Comparison of ENCODE assay signal across 8 mouse cellular contexts in the genomic region with DNA sequence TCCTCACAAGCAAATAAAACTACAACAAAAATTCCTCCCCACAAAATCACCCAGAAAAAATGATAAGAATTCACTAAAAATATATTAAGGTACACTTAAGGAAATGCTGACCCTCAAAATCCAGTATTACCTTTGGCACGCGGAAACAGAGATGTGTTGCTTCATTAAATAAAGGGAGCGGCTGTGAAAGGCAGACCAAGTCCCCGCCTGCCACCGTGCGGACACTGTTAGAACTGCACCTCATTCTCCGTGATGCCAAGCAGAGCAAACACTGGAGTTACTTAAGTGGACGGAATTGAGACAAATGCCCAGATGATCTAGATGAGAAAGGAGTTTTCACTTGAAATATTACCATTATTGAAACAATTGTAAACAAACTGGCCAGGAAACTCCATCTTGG.
A peak's percentile ranks its signal among the peaks of the same experiment; 100 is the strongest.
DNase-seq lines count a peak whose midpoint lies in the region; ATAC-seq lines count a peak whose summit lies in the region.

No protein-coding gene starts in this region.

- H3K27ac ChIP-seq in forebrain, embryonic 14.5 days (ENCODE audit: low read depth, low read length): no peak overlapping the region
- H3K27ac ChIP-seq in hindbrain, embryonic 11.5 days (ENCODE audit: low read depth, low read length): no peak overlapping the region

- no peaks in the 10 kb centered on the region for H3K36me3 ChIP-seq in forebrain, embryonic 14.5 days (ENCODE audit: control insufficient read depth, insufficient read depth, low read length)
- no peaks in the 10 kb centered on the region for H3K36me3 ChIP-seq in hindbrain, embryonic 11.5 days (ENCODE audit: control insufficient read depth, insufficient read depth, low read length)

- H3K4me1 ChIP-seq in forebrain, embryonic 14.5 days (ENCODE audit: control insufficient read depth, insufficient read depth, low read length): no peaks in the 10 kb centered on the region
- no peaks in the 10 kb centered on the region for H3K4me1 ChIP-seq in hindbrain, embryonic 11.5 days (replicated peaks; ENCODE audit: control insufficient read depth, insufficient read depth, low read length)

- H3K27me3 ChIP-seq in forebrain, embryonic 14.5 days (replicated peaks; ENCODE audit: control insufficient read depth, insufficient read depth, low read length): no peaks in the 10 kb centered on the region
- no peaks in the 10 kb centered on the region for H3K27me3 ChIP-seq in hindbrain, embryonic 11.5 days (ENCODE audit: control insufficient read depth, insufficient read depth, low read length)

- peak; percentile 71 for DNase-seq in MEL-GATA-1-ER (ENCODE audit: extremely low read depth, low read depth)
- peak; percentile 86 for DNase-seq in forebrain, embryonic 14.5 days (ENCODE audit: low spot score)
- peak; percentile 88 for DNase-seq in hindbrain, embryonic 11.5 days (ENCODE audit: low spot score)
- peak; percentile 93 for DNase-seq in layer of hippocampus, adult 9-10 months (ENCODE audit: low spot score)
- DNase-seq in lung, postnatal 25 days (ENCODE audit: low spot score): peak; percentile 89
- DNase-seq in retina, embryonic 14.5 days (ENCODE audit: low spot score): peak; percentile 93
- peak; percentile 77 to 86 for DNase-seq in thymus, postnatal 36 days

- 1% methylated on average over 8 of the region's 8 CpGs for WGBS in forebrain, embryonic 14.5 days
- 9% methylated on average over 8 of the region's 8 CpGs for WGBS in hindbrain, embryonic 11.5 days

- no peak overlapping the region for H3K9ac ChIP-seq in forebrain, embryonic 14.5 days (ENCODE audit: low read length)
- H3K9ac ChIP-seq in hindbrain, embryonic 11.5 days (ENCODE audit: low read depth, low read length): no peak overlapping the region

- H3K4me2 ChIP-seq in forebrain, embryonic 14.5 days (ENCODE audit: low read length): no peak overlapping the region
- no peak overlapping the region for H3K4me2 ChIP-seq in hindbrain, embryonic 11.5 days (replicated peaks; ENCODE audit: low read depth, low read length)

- no peaks in the 10 kb centered on the region for H3K9me3 ChIP-seq in forebrain, embryonic 14.5 days (replicated peaks; ENCODE audit: control insufficient read depth, low read length)
- no peaks in the 10 kb centered on the region for H3K9me3 ChIP-seq in hindbrain, embryonic 11.5 days (ENCODE audit: control insufficient read depth, low read length)

- peak; percentile 45; the same call in 1 of the 2 replicates for ATAC-seq in cerebellum, adult (ENCODE audit: insufficient number of reproducible peaks, low FRiP score, low TSS enrichment)
- ATAC-seq in forebrain, embryonic 14.5 days: peak; percentile 87
- ATAC-seq in hindbrain, embryonic 11.5 days (ENCODE audit: low FRiP score): peak; percentile 88

- H3K4me3 ChIP-seq in forebrain, embryonic 14.5 days (ENCODE audit: low read depth, low read length): no peak overlapping the region
- no peak overlapping the region for H3K4me3 ChIP-seq in hindbrain, embryonic 11.5 days (ENCODE audit: low read depth, low read length)
